Mouse (Mus musculus) CD8-positive naive resting alpha-beta T cell, adult 2 months (primary cell): ENCODE results near the gene Prkca.

Experiments used
- DNase-seq, 2 experiments: peaks; one replicate each; pipeline ENCODE4 v3.0.0; 2022; ENCODE audit warnings: low read depth in 2 of 2, low spot score in 2 of 2

The Prkca gene

GRCm38 (mm10) chr11:108299913-108300312 is 43.8 kb downstream of the Prkca start:
- DNase-seq, result no peak

- no peak for DNase-seq
These were observed 45.8 kb downstream of the Prkca start for GRCm38 (mm10) chr11:108297956-108298355.

GRCm38 (mm10) chr11:108295373-108295772 is 48.4 kb downstream of the Prkca start:
- DNase-seq, result no peak

- no peak for DNase-seq
These were observed 49.4 kb downstream of the Prkca start for GRCm38 (mm10) chr11:108294305-108294813.

- no peak for DNase-seq
These were observed 49.9 kb downstream of the Prkca start for GRCm38 (mm10) chr11:108293843-108294242.

- DNase-seq, result no peak
These were observed 54.5 kb downstream of the Prkca start for GRCm38 (mm10) chr11:108289192-108289591.

GRCm38 (mm10) chr11:108287321-108287720 is 56.4 kb downstream of the Prkca start:
- DNase-seq, result no peak

- DNase-seq, result no peak
These were observed 58.7 kb downstream of the Prkca start for GRCm38 (mm10) chr11:108285046-108285445.

- no peak for DNase-seq
These were observed 60.8 kb downstream of the Prkca start for GRCm38 (mm10) chr11:108282850-108283459.

- DNase-seq, result no peak
These were observed 63.9 kb downstream of the Prkca start for GRCm38 (mm10) chr11:108279748-108280373.

GRCm38 (mm10) chr11:108277096-108277495 is 66.6 kb downstream of the Prkca start:
- no peak for DNase-seq

- DNase-seq, result no peak
These were observed 67.6 kb downstream of the Prkca start for GRCm38 (mm10) chr11:108276148-108276547.

- no peak for DNase-seq
These were observed 69.7 kb downstream of the Prkca start for GRCm38 (mm10) chr11:108274046-108274445.

GRCm38 (mm10) chr11:108273415-108273965 is 70.2 kb downstream of the Prkca start:
- DNase-seq, result peak; percentile 19 to 34

- peak; percentile 26 to 45 for DNase-seq
These were observed 70.9 kb downstream of the Prkca start for GRCm38 (mm10) chr11:108272601-108273414.

- DNase-seq, result peak; percentile 39 to 62
These were observed 72.4 kb downstream of the Prkca start for GRCm38 (mm10) chr11:108271305-108271704.

- DNase-seq, result no peak
These were observed 74.2 kb downstream of the Prkca start for GRCm38 (mm10) chr11:108269516-108269915.

- no peak for DNase-seq
These were observed 75.1 kb downstream of the Prkca start for GRCm38 (mm10) chr11:108268421-108269322.

GRCm38 (mm10) chr11:108267825-108268224 is 75.9 kb downstream of the Prkca start:
- DNase-seq, result no peak

- no peak for DNase-seq
These were observed 76.7 kb downstream of the Prkca start for GRCm38 (mm10) chr11:108267066-108267465.

GRCm38 (mm10) chr11:108263868-108264267 is 79.9 kb downstream of the Prkca start:
- no peak for DNase-seq
